Mouse (Mus musculus) heart, postnatal 4 days (tissue): ENCODE data around the gene Hfm1. TPM values are rescaled to one million over a fixed set of nuclear protein-coding genes. Genes with fewer than 3 reads are reported as not detected.
A peak's percentile ranks its signal among the peaks of the same experiment; 100 is the strongest.

Experiments used
- DNase-seq: peaks from one replicate; pipeline ENCODE4 v3.0.0; 2021
- total RNA-seq, 2 experiments: library from RNA; stranded (reverse); gene quantifications; 2 replicates each; pipeline ENCODE4 v1.2.3; 2021

The Hfm1 gene
- under 1 TPM in 1 of 2 experiments, not detected in 1; 0.34 TPM for total RNA-seq

DNA sequence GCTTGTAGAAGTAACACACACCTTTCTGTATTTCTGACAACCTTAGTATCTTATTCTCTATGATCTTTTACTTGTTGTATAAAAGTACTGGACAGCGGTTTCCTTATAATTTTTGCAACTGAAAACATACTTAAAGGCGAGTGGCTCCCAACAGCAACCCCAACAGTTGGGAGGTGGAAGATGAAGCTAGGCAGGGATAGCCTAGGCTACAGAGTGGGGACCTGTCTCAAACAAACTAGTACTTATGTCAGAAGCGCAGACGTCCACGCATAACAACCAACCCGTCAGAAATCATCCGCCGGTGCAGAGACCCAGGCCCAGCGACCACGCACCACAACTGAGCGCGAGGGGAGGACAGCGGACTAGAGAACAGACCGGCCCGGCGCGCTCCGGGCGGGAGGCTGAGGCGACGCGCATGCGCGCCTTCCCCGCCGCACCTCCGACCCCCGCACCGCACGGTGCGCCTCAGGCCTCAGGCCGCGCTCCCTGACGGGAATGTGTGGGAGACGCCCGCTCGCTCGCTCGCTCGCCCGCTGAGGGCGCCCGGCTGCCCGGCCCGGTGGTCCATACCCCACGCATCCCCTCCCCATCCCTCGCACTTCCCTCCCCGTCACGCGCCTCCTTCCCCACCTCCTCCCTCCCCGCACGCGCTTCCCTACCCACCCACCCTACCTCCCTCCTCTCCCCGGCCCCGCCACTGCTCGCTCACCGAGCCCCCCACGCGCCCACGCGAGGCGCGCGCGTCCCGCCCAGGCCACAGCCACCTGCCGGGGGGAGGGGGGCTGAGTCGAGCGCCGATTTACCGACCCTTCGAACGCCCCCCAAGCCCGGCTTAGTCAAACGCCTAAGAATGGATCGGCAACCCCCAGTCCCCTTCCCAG, at the start of gene Hfm1:
Gene Hfm1, minus strand, starts transcription at position 834 of the 881 bp plus-strand sequence.
- peak; percentile 53 for DNase-seq

DNA sequence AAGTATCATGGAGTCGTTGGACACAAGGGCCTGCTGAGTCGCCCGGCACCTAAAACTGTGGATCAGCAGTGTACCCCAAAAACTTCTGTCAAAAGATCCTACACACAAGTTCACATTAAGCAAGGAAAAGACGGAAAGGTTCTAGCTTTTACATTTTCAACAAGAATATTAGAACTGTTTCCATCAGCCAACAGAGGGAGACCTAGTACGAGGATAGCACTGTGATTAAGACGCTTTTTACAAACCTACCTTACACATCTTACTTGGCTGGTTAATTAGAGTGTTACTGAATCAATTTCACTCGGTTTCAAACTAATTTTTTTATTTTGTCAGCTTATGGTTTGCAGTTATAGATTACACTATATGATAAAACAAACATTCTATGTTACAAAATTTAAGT, 47.8 kb upstream of the Hfm1 start:
- no peak for DNase-seq

DNA sequence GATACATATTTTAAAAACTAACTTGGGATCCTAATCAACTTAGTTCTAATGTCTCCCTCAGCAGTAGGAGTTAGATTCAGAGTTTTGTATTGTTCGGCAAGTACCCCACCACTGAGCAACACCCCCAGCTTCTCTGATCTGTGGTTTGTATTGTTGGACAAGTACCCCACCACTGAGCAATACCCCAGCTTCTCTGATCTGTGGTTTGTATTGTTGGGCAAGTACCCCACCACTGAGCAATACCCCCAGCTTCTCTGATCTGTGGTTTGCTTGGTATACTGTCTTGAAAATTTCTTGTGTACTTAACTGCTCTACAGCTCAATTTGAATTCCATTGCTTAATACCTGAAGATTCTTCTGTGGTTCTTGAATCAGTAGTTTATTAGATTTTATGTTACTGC, 41.5 kb upstream of the Hfm1 start:
- no peak for DNase-seq

DNA sequence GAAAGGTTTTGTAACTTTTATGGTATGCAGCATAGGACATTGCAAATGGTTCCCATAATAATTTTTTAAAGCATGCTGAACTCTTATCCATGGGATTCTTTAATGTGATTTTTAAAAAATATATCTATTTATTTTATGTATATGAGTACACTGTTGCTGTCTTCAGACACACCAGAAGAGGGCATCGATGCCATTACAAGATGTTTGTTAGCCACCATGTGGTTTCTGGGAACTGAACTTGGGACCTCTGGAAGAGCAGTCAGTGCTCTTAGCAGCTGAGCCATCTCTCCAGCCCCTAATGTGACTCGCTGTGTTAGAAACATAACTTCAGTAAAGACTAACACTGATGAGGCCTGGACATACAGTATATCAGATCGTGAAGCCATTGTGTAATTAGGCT, 40.3 kb upstream of the Hfm1 start:
- no peak for DNase-seq

DNA sequence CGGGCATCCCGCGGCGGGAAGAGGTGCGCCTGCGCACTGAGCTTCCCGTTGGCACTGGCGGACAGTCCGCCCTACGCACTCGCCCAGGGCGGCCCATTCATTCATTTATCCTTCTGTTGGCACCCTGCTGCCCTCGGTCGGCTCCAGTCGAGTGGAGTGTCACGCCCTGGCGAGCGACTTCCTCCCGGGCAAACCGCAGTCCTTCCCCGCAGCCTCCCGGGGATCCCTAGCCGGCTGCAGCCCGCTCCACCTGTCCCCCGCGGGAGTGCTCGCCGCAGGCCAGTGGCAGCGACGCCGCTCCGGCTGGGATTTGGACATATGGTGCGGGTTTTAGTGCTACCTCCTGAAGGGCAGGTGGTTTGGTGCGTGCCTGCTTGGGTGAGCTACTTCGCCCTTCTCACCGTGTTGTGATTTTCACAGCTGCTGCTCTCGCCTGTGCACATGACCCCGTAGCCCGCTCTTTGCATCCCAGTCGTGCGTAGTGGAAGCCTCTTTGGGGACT, 38.4 kb upstream of the Hfm1 start:
- DNase-seq = no peak

DNA sequence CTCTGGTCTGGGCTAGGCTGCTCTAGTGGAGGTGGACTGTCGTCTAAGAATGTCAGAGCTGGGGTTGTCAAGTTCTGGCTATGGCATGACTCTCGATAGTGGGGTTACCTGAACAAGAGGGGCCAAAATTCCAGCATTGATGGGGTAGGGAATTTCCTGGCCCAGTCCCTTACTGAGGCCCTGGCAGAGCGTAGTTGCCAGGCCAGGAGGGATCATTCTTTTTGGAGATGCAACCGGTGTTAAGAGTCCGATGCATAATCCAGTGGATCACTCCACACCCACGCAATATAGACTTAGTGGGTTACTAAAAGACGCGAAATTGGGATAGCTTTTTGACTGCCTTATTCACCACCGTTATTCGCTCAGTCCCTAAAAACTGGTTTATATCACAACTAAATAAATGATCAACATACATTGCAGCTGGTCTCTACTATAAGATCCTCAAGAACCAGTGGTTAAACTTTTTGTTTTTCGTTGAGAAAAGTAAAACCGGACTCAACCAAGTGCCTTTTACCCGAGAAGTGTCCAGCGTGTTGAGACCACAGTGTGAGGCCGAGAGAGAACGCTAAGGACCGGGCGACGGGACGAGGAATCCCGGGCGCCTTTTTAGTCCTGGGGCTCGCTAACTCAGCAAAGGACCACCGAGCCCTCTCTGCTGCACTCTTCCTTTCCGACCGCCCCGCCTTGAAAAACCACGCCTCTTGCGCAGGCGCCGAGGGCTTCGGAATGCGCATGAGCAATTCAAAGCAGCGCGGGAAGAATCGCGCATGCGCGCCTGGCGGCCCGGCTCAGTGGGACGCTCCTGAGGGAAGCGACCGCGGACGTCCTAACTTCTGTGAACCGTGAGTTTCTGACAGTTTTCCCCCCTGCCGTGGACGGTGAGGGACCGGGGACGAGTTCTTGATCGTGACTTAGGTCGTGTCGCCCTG, 37.7 kb upstream of the Hfm1 start, which contains the start of gene Cdc7:
Gene Cdc7, plus strand, starts transcription at position 739 of the 929 bp plus-strand sequence.
- peak; percentile 96 for DNase-seq

DNA sequence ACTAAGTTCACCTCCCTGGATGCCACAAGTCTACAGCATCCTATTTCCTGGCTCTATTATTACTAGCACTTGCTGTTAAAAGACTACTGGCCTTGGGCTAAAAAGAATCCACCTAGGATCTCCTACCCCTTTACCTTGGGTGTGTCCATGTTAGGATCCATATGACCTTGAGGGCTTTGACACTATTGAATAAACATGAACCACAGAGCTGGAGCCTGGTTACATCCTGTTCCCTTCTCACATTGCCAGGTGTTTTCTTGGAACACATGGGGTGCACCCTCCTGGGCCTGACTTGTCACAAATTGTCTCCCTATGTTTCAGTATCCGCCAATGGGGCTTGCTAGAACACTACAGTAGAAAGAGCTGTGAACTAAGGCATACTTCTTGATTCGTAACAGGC, 34.3 kb upstream of the Hfm1 start:
- no peak for DNase-seq

DNA sequence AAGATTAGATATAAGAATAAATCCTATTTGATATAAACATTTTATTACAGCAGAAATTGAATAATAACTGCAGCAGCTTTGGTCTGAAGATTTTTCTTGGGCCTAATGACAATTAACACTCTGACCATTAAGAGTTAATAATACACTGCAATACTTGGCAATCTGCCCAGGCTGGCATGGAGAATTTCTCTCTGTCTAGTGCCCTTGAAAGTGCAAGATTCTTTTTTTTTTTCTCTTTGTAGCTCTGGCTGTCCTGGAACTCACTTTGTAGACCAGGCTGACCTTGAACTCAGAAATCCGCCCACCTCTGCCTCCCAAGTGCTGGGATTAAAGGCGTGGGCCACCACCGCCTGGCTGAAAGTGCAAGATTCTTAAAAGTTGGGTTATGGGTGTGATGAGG, 32.9 kb upstream of the Hfm1 start:
- peak; percentile 50 for DNase-seq

DNA sequence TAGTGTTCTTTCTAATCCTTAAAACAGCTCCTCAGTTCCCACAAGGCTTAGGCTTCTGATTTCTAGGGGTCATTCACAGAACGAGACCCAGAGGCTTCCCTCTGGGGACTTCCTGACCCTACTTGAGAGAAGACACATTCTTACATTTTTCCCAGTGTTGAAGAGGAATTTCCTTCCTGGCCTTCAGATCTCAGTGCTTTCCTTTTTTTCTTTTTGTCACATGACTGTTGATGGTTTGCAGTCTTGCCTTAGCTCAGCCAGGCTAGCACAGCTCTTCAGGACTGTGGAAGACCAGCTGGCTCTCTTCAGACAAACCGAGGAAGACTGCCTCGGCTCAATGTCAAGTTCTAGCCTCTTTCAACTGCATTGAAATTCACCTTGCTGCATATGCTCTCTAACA, 30.3 kb upstream of the Hfm1 start:
- DNase-seq = peak; percentile 26

DNA sequence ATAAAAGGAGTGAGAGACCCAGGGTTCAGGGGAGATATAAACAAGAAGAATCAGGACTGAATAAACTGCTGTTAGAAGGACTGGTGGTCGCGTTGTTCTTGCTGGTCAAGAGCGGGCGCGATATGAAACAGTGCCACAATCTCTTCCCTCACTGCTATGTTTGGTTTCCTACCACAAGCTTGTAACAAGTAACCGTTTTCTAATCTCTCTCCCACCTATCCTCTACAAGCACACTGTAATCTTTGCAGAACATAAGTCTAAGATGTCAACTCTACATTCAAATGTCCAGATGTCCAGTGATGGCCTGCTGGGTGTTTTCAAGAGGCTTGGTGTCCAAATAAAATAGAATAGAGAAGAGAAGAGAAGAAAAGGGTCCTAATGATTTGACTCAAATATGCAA, 22.6 kb upstream of the Hfm1 start:
- no peak for DNase-seq

DNA sequence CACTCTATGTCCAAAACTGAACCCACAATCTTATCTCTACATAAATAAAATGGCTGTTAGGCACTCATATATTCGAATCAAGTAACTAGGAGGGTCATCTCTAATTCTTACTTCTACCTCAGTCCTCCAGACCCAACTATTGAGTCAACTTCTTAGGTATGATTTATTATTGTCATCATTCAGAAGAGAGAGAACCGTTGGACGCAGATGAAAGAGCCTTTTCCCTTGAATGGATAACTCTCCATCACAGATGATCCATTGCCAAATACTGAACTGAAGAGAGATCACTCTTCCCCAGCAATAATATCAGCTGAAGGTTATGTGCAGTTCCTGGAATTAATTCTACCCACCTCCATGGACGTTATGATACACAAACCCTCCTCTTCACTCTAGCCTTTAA, 20.2 kb upstream of the Hfm1 start:
- DNase-seq = no peak

DNA sequence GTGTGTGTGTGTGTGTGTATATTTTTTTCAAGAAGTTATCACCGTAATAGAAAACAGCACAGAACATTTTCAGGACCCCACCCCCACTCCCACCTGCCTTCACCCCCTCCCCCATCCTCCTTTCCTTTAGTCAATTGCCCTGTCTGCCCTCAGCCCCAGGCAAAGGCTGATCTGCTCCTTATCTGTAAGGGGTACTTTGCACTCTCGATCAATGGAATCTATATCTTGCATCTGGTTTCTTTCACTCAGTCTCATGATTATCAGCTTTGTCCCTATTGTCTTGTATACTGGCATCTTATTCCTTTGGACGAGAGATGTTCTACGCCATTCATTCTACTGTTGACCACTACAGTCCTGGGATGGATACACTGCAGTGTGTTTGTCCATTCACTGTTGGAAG, 1.9 kb upstream of the Hfm1 start:
- DNase-seq = no peak

DNA sequence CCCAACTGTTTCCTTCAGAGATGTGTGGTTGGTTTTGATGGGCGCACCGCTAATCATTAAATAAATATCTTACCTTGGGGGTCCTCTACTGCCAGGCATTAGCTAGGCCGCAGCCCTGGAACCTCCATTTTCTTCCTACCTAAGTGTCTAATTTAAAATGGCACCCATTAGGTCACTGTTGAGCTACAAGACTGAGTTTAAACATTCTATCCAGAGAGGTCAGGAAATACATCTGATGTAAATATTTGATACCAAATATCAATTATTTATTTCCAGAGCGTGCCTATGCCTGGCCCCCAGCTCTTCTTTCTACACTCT, 207 bp upstream of the Hfm1 start:
- no peak for DNase-seq

DNA sequence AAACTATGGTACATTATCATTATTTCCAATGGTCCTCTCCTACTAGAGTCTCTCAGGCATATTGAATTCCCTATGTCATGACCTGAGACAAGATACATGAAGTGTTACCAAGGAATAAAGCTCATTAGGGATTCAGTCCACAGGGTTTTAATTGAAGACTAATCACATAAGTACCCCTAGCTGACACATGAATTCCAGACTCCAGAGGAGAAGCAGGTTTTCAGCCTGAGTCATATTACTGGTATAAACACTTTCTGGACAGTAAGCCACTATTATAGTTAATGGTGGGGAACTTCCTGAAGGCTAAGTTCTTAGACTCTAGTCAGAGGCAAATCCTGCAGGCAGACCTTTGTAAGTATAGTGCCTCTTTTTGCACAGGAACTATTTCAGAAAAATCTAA, 6.8 kb downstream of the Hfm1 start:
- DNase-seq = no peak

DNA sequence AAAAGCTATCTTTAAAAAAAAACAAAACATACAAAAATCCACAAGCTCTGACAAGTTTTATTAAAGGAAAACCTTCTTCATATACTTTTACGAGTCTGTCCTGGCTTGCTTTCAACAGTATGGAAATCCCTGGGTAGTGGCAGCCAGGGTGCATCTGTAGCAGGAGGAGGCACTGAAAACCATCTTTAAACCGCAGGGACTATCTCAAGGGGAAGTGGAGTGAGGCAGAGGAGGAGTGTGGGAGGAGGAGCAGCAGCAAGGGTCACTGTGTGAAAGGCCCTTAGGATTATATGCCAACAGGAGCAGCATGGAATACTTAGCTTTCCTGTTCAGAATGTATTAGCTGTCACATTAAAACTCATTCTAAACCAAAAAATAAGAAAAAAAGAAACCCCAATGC, 29.2 kb downstream of the Hfm1 start:
- no peak for DNase-seq

DNA sequence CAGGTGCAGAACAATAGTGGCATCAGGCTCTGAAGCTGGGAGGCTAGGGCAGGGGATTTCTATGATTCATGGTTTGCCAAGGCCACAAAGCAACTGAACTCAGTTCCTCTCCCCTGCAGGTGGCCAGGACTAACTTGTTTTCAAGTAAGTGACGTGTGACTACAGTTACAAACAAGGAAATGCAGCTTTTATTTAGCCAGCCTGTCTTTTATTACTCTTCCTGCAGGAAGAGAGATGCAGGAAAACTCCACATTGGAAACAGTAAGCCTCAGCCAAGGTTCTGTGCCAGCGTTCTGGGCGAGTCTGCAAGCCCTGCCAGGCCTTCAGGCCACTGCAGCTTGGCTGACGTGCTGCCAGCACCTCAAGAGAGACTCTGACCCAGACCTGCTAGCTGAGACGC, 34.3 kb downstream of the Hfm1 start:
- DNase-seq = peak; percentile 45

DNA sequence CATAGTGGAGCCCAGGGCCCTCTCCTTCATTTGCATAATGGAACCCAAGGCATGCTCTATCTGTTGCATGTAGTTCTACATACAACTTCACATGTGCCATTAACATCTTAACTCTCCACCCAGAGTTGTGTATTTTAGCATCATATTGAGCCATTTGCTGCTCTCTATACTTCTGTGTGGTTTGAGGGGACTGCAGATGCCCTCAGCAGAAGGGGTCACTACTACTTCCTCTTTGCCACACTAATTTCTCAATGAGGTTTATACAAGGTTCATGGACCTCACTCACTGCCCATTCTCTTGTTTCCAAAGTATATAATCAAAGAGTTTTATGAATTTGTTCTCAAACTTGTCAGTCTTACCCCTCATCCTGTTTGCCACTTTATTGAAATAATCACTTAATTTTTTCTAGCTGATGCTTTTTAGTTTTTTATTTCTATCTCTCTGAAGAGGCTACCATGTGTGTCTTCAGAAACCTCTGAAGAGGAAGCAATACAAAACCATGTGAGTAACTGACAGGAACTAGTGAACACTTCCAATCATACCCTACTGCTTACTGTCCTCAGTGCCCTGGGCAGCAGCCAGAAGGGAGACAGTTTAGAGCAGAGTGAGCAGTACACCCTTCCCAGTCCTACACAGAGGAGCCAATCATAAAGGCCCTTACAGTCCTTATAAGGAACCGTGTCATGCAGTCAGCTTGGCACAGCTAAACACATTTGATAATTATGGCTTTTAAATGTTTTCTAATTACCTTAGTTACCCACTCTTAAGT, 38.6 kb downstream of the Hfm1 start:
- DNase-seq = no peak

DNA sequence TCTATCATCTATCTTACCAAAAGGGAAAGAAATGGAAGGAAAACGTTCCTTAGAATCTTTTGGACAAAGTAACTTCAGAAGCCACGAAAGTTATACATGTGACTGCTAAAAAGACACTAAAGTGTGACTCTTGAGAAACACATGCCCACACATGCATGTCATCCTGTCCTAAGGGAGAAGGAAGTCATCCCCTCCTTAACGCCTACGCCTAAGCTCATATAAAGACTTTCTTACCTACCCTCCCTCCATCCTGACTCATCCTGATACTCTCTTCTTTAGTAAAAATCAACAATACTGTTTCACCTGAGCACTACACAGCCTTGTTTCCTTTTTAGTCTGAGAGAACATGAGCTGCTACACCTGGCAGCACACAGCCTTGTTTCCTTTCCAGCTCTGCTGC, 40.6 kb downstream of the Hfm1 start:
- no peak for DNase-seq

DNA sequence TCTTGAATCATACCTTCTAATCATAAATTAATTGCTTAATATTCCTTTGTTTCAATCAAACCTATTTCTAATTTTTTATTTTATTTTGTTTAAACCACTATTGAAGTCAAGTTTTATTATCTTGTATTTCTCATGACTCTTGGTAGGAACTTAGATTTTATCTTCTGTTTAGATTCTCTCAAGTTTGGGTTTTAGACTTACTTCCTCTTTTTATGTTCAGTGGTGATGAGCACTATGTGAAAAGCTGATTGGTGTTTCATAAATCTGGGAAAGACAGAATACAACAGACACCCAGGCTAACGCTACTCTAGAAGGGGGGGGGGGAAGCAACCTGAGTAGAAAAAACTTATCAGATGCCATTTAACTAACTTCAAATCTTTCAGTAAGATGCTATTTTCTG, 49.7 kb downstream of the Hfm1 start:
- no peak for DNase-seq

DNA sequence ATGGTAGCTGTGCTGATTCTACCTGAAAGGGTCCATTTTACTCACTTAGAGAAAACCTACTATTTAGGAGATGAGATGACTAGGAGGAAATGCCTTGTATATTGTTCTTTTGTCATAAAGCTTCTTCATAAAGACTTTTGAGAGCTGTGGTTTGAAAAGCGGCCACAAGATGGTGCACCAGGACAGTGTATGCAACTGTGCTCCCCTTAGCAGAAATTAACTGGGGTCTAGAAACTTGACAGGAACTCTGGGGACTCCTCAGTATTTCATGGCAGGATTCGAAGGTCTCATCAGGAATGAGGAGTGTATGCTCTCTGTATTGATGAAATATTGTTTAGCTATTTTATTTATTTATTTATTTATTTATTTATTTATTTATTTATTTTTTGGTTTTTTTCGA, 65.7 kb downstream of the Hfm1 start:
- peak; percentile 77 for DNase-seq

DNA sequence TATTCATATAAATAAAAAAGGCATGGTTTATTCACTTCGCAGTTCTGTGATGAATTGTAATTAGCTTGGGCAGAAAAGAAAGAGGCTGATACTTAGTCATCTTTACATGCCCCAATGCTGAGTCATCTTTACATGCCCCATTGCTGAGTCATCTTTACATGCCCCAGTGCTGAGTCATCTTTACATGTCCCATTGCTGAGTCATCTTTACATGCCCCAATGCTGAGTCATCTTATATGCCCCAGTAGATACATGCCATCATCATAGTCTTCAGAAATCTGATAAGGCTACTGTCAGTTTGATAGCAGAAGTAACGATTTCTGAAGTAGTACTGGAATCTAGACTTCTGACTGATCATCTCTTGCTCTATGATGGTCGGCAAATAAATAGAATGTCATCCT, 72.8 kb downstream of the Hfm1 start:
- no peak for DNase-seq

DNA sequence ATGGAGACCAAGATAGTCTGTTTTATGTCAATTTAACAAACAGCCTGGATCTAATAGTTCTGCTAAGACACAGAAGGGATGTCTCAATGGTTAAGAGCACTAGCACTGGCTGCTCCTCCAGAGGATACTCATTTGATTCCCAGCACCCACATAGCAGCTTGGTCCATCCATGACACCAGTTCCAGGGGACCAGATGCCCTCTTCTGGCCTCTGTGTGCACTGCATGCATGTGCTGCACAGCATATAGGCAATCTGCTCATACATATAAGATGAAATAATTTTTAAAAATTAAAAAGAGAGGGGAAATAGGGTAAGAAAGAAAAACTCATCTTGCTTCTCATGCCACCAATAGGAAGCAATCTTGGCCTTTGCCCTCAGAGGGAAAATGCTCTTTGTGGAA, 79.1 kb downstream of the Hfm1 start:
- DNase-seq = no peak

DNA sequence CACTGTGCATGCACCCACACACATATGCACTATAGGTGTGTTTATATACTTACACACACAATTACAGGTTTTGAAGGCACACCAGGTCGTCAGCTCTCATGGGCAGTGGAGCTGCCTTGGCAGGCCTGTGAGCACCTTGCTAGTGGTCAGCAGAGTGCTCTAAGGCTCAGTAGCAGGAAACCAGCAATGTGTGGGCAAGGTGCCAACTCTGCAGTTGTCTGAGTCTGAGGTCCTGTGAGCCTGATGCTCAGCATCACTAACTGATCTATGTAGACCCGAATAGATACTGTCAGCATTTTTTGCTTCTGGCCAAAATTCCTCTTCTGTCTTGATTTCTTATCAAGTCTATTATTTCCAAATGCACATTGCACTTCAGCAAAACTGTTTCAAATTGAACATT, 82.2 kb downstream of the Hfm1 start:
- peak; percentile 36 for DNase-seq
